Mouse (Mus musculus): ENCODE measurements around the gene Adig. TPM values are rescaled to one million over a fixed set of nuclear protein-coding genes. Genes with fewer than 3 reads are reported as not detected.

The Adig gene
- total and polyA plus RNA-seq, 3 experiments, result not detected

GRCm38 (mm10) chr2:158477640-158478039 is 24.8 kb upstream of the Adig start:
- in situ Hi-C loops (cut with MboI; ENCODE audit: low pct_ligation_motif_present, low pct_unique_long_range_greater_than_20kb, low sequenced_read_pairs) (no loop called here), dilution Hi-C loops (cut with MboI; ENCODE audit: extremely low pct_ligation_motif_present, extremely low pct_unique_long_range_greater_than_20kb, low sequenced_read_pairs) (no loop called here)
- Histone ChIP-seq H3K4me2 (ENCODE audit: insufficient read depth, low read depth, poor library complexity, severe bottlenecking) (no peak overlapping the region), H3K9me3 (replicated peaks; ENCODE audit: low read length) (no peaks in the 10 kb centered on the region), H3K4me3 (replicated peaks in 1 of 3; ENCODE audit: low read depth in 2 of 3, low read length in 2 of 3, poor library complexity in 1 of 3) (no peak overlapping the region), H3K27me3 (replicated peaks) (no peaks in the 10 kb centered on the region), H3K9ac (ENCODE audit: insufficient read depth, low read depth) (no peak overlapping the region), H3K4me1 (ENCODE audit: control insufficient read depth in 1 of 2, insufficient read depth in 2 of 2) (peaks cover 0 to 5% of the 10 kb centered on the region in 2 experiments; a peak in 2 of 4 replicates), H3K27ac (ENCODE audit: insufficient read depth, low read depth) (no peak overlapping the region), H3K36me3 (replicated peaks in 1 of 2; ENCODE audit: control insufficient read depth in 1 of 2, insufficient read depth in 1 of 2, low read length in 1 of 2) (peaks cover 26 to 73% of the 10 kb centered on the region in 2 experiments), H3K79me2 (replicated peaks; ENCODE audit: control insufficient read depth, extremely low read depth, insufficient read depth, poor library complexity, severe bottlenecking) (no peaks in the 10 kb centered on the region)
- DNase-seq (ENCODE audit: extremely low read depth), result peak; percentile 8
- TF ChIP-seq TBP (conservative IDR thresholded peaks at IDR 0.05; ENCODE audit: low read depth, low read length) (no peak), UBTF (IDR thresholded peaks at IDR 0.05; ENCODE audit: low read depth, low read length) (no peak), MAFK (IDR thresholded peaks at IDR 0.05; ENCODE audit: insufficient replicate concordance, low read length) (no peak), ZMIZ1 (IDR thresholded peaks at IDR 0.05; ENCODE audit: low read depth, low read length) (no peak), RAD21 (IDR thresholded peaks at IDR 0.05; ENCODE audit: low read depth, low read length) (no peak), NELFE (IDR thresholded peaks at IDR 0.05; ENCODE audit: low read depth, low read length) (no peak), CHD1 (IDR thresholded peaks at IDR 0.05; ENCODE audit: low read depth, low read length) (no peak), ZNF384 (IDR thresholded peaks at IDR 0.05; ENCODE audit: low read depth, low read length) (no peak), JUND (conservative IDR thresholded peaks at IDR 0.05; ENCODE audit: low read depth, low read length) (no peak), RCOR1 (conservative IDR thresholded peaks at IDR 0.05; ENCODE audit: low read depth, low read length) (no peak), PAX5 (IDR thresholded peaks at IDR 0.05; ENCODE audit: low read length) (no peak), JUN (IDR thresholded peaks at IDR 0.05; ENCODE audit: insufficient read depth, low read depth, low read length) (no peak), POLR2AphosphoS2 (IDR thresholded peaks at IDR 0.05; ENCODE audit: low read depth, low read length) (no peak), CHD2 (IDR thresholded peaks at IDR 0.05; ENCODE audit: low read length) (no peak), ZC3H11A (IDR thresholded peaks at IDR 0.05; ENCODE audit: low read depth, low read length) (no peak), E2F4 (IDR thresholded peaks at IDR 0.05; ENCODE audit: insufficient replicate concordance, low read depth, low read length) (no peak), ELF1 (IDR thresholded peaks at IDR 0.05; ENCODE audit: low read depth, low read length) (no peak)

DNA sequence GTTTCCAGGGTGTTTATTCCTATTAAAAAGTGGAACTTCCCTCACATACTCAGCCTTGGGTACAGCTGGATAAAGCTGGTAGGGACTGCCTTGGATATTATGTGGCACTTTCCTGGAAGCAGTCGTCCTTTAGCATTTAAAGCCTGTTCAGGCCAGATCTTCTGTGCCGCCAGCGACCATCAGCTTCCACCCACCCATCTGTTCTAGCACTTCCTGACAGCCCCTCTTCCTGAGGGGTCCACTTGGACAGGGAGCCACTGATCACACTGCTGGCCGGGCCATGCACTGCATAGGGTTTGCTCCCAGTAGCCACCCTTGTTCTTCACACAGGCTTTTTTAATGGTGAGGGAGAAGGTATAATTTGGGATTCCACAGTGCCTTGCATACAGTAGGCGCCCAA is 4.0 kb upstream of the Adig start:
- H3K27me3 ChIP-seq (replicated peaks), result no peaks in the 10 kb centered on the region
- TF ChIP-seq USF1 (IDR thresholded peaks at IDR 0.05; ENCODE audit: low read depth, low read length), result no peak
- TF ChIP-seq MAZ (IDR thresholded peaks at IDR 0.05; ENCODE audit: low read depth, low read length), result no peak
- TF ChIP-seq MEF2A (IDR thresholded peaks at IDR 0.05; ENCODE audit: borderline replicate concordance, low read depth, low read length), result no peak
- no peak for TF ChIP-seq NRF1 (IDR thresholded peaks at IDR 0.05; ENCODE audit: low read depth, low read length)
- TF ChIP-seq HCFC1 (IDR thresholded peaks at IDR 0.05; ENCODE audit: low read depth, low read length), result no peak
- TF ChIP-seq RAD21 (IDR thresholded peaks at IDR 0.05; ENCODE audit: low read depth, low read length), result no peak
- TF ChIP-seq JUN (IDR thresholded peaks at IDR 0.05; ENCODE audit: insufficient read depth, low read depth, low read length), result no peak
- TF ChIP-seq MXI1 (IDR thresholded peaks at IDR 0.05; ENCODE audit: low read depth, low read length), result no peak
- TF ChIP-seq CTCF (conservative IDR thresholded peaks at IDR 0.05 in 1 of 2, IDR thresholded peaks at IDR 0.05 in 1 of 2; ENCODE audit: low read depth in 2 of 2, low read length in 2 of 2), result no peak
- no peak for TF ChIP-seq CHD2 (IDR thresholded peaks at IDR 0.05; ENCODE audit: low read length)
- no peak for TF ChIP-seq NELFE (IDR thresholded peaks at IDR 0.05; ENCODE audit: low read depth, low read length)
- no peak for TF ChIP-seq RCOR1 (conservative IDR thresholded peaks at IDR 0.05; ENCODE audit: low read depth, low read length)
- no peak for TF ChIP-seq ZKSCAN1 (IDR thresholded peaks at IDR 0.05; ENCODE audit: borderline replicate concordance, low read depth, low read length)
- H3K36me3 ChIP-seq (replicated peaks in 1 of 2; ENCODE audit: control insufficient read depth in 1 of 2, insufficient read depth in 1 of 2, low read length in 1 of 2), result peaks cover 21 to 60% of the 10 kb centered on the region in 2 experiments
- no peak overlapping the region for H3K4me2 ChIP-seq (ENCODE audit: insufficient read depth, low read depth, poor library complexity, severe bottlenecking)
- H3K79me2 ChIP-seq (replicated peaks; ENCODE audit: control insufficient read depth, extremely low read depth, insufficient read depth, poor library complexity, severe bottlenecking), result no peaks in the 10 kb centered on the region
- no peak overlapping the region for H3K27ac ChIP-seq (ENCODE audit: insufficient read depth, low read depth)
- dilution Hi-C loops (cut with MboI; ENCODE audit: extremely low pct_ligation_motif_present, extremely low pct_unique_long_range_greater_than_20kb, low sequenced_read_pairs), result no loop called here
- in situ Hi-C loops (cut with MboI; ENCODE audit: low pct_ligation_motif_present, low pct_unique_long_range_greater_than_20kb, low sequenced_read_pairs), result no loop called here
- no peak overlapping the region for H3K4me3 ChIP-seq (replicated peaks in 1 of 3; ENCODE audit: low read depth in 2 of 3, low read length in 2 of 3, poor library complexity in 1 of 3)
- H3K9ac ChIP-seq (ENCODE audit: insufficient read depth, low read depth), result no peak overlapping the region
- no peak for DNase-seq (ENCODE audit: extremely low read depth)
- no peaks in the 10 kb centered on the region for H3K4me1 ChIP-seq (ENCODE audit: control insufficient read depth in 1 of 2, insufficient read depth in 2 of 2)
- no peaks in the 10 kb centered on the region for H3K9me3 ChIP-seq (replicated peaks; ENCODE audit: low read length)

All from CH12.LX (cell line).